Mouse (Mus musculus) embryonic facial prominence, embryonic 12.5 days (tissue): ENCODE results near the gene Dtx4. TPM values are rescaled to one million over a fixed set of nuclear protein-coding genes. Genes with fewer than 3 reads are reported as not detected.

Experiments
- ATAC-seq: fragments of 200-750 bp; cut with Nextera tagmentation; 2 replicates; pipeline ENCODE4 v1.8.0; 2017; ENCODE audit not compliant: insufficient number of reproducible peaks, insufficient read depth, low FRiP score, low TSS enrichment
- H3K27ac ChIP-seq: fragments of 300-500 bp; sonication (generic); 2 replicates; pipeline ENCODE4 v1.5.1; 2016; ENCODE audit warnings: mild to moderate bottlenecking
- H3K27me3 ChIP-seq: fragments of 300-500 bp; sonication (generic); 2 replicates; pipeline ENCODE4 v1.6.1; 2016; ENCODE audit warnings: mild to moderate bottlenecking, moderate library complexity
- H3K36me3 ChIP-seq: fragments of 300-500 bp; sonication (generic); 2 replicates; pipeline ENCODE4 v1.6.1; 2016; ENCODE audit warnings: mild to moderate bottlenecking
- H3K4me1 ChIP-seq: fragments of 300-500 bp; sonication (generic); 2 replicates; pipeline ENCODE4 v1.6.1; 2016
- H3K4me2 ChIP-seq: fragments of 300-500 bp; sonication (generic); replicated peaks from 2 replicates; pipeline ENCODE4 v1.6.1; 2016; ENCODE audit warnings: mild to moderate bottlenecking, moderate library complexity
- H3K4me3 ChIP-seq: fragments of 300-500 bp; sonication (generic); 2 replicates; pipeline ENCODE4 v1.5.1; 2016; ENCODE audit warnings: mild to moderate bottlenecking
- H3K9ac ChIP-seq: fragments of 300-500 bp; sonication (generic); 2 replicates; pipeline ENCODE4 v1.6.1; 2016; ENCODE audit warnings: mild to moderate bottlenecking, moderate library complexity
- H3K9me3 ChIP-seq: fragments of 300-500 bp; sonication (generic); 2 replicates; pipeline ENCODE4 v1.6.1; 2016; ENCODE audit warnings: mild to moderate bottlenecking, moderate library complexity
- WGBS: fragments of 180-500 bp; shearing (Covaris S2); methylation state at CpG from one replicate; pipeline ENCODE4 v1.1.7; 2016; 5-methylcytosine and 5-hydroxymethylcytosine counted together
- polyA plus RNA-seq: library from polyadenylated mRNA; unstranded; fragments of >200 nt; fragmentation: Nextera tagmentation; extraction: Ambion mirVana; gene quantifications from 2 replicates; pipeline ENCODE4 v1.2.1, GENCODE M21; 2016

Gene Dtx4
- polyA plus RNA-seq, 1 experiment from 2014 or later = 13.2 TPM

GRCm38 (mm10) chr19:12433033-12433432, 68.2 kb downstream of the Dtx4 start:
- no peak overlapping the region for H3K4me3 ChIP-seq
- 7% methylated on average over 2 of the region's 2 CpGs for WGBS
- no peaks in the 10 kb centered on the region for H3K9me3 ChIP-seq
- no peak for ATAC-seq
- no peak overlapping the region for H3K4me2 ChIP-seq
- no peak overlapping the region for H3K9ac ChIP-seq
- H3K27me3 ChIP-seq = no peaks in the 10 kb centered on the region
- no peaks in the 10 kb centered on the region for H3K36me3 ChIP-seq
- no peak overlapping the region for H3K27ac ChIP-seq
- no peaks in the 10 kb centered on the region for H3K4me1 ChIP-seq

GRCm38 (mm10) chr19:12427605-12428004, 73.6 kb downstream of the Dtx4 start, which contains the start of gene Pfpl:
TSS of gene Pfpl (plus strand) at chr19:12427905.
- no peaks in the 10 kb centered on the region for H3K27me3 ChIP-seq
- no peaks in the 10 kb centered on the region for H3K4me1 ChIP-seq
- no peaks in the 10 kb centered on the region for H3K36me3 ChIP-seq
- no peak within 1 kb of the TSS for H3K4me3 ChIP-seq
- no peak within 1 kb of the TSS for H3K27ac ChIP-seq
- no peak for ATAC-seq
- WGBS = 94% methylated on average over 6 of the region's 6 CpGs
- H3K9ac ChIP-seq = no peak within 1 kb of the TSS
- no peak within 1 kb of the TSS for H3K4me2 ChIP-seq
- H3K9me3 ChIP-seq = no peaks in the 10 kb centered on the region

DNA sequence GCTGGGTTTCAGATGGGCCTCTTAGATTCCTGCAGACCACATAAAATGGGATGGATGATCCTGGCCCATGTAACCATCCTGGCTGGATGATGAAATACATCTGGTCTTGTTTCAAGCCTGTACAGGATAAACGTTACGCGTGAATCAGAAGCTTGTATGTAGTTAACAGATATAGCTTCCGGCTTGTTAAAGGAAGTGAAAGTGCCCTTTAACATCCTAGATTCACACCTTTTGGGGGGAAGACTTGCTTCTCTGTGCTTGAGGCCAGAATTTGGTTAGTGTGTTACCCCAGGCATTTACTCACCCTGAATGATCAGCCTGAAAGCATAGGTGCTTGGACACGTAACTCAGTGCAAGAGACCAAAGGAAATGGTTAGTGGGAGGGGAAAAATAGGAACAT, 74.2 kb downstream of the Dtx4 start:
- Histone ChIP-seq H3K9me3 (no peaks in the 10 kb centered on the region), H3K4me3 (no peak overlapping the region)
- ATAC-seq = no peak

GRCm38 (mm10) chr19:12421680-12422079, 79.6 kb downstream of the Dtx4 start:
- Histone ChIP-seq H3K27me3 (no peaks in the 10 kb centered on the region), H3K4me1 (no peaks in the 10 kb centered on the region), H3K27ac (no peak overlapping the region), H3K4me3 (no peak overlapping the region), H3K4me2 (no peak overlapping the region), H3K9ac (no peak overlapping the region), H3K9me3 (no peaks in the 10 kb centered on the region), H3K36me3 (no peaks in the 10 kb centered on the region)
- no peak for ATAC-seq
- WGBS = 74% methylated on average over 1 of the region's 1 CpGs

More for the DNA sequence above, 74.2 kb downstream of the Dtx4 start:
- H3K4me1 ChIP-seq = no peaks in the 10 kb centered on the region
- no peak overlapping the region for H3K4me2 ChIP-seq
- 84% methylated on average over 5 of the region's 5 CpGs for WGBS
- H3K9ac ChIP-seq = no peak overlapping the region
- H3K27me3 ChIP-seq = no peaks in the 10 kb centered on the region
- H3K27ac ChIP-seq = no peak overlapping the region
- no peaks in the 10 kb centered on the region for H3K36me3 ChIP-seq

- H3K4me2 ChIP-seq = no peak overlapping the region
- H3K36me3 ChIP-seq = no peaks in the 10 kb centered on the region
- no peaks in the 10 kb centered on the region for H3K4me1 ChIP-seq
- H3K4me3 ChIP-seq = no peak overlapping the region
- H3K27ac ChIP-seq = no peak overlapping the region
- no peaks in the 10 kb centered on the region for H3K27me3 ChIP-seq
- WGBS = 79% methylated on average over 6 of the region's 6 CpGs
- no peak overlapping the region for H3K9ac ChIP-seq
- no peak for ATAC-seq
- H3K9me3 ChIP-seq = no peaks in the 10 kb centered on the region
Measured at GRCm38 (mm10) chr19:12420555-12420954, 80.7 kb downstream of the Dtx4 start.

GRCm38 (mm10) chr19:12418312-12418711, 82.9 kb downstream of the Dtx4 start:
- Histone ChIP-seq H3K36me3 (no peaks in the 10 kb centered on the region), H3K27ac (no peak overlapping the region), H3K4me3 (no peak overlapping the region), H3K27me3 (no peaks in the 10 kb centered on the region), H3K9ac (no peak overlapping the region), H3K4me1 (no peaks in the 10 kb centered on the region), H3K9me3 (no peaks in the 10 kb centered on the region), H3K4me2 (no peak overlapping the region)
- ATAC-seq = no peak
- WGBS = 88% methylated on average over 3 of the region's 3 CpGs

- no peak within 1 kb of the TSS for H3K4me2 ChIP-seq
- no peak within 1 kb of the TSS for H3K27ac ChIP-seq
- no peaks in the 10 kb centered on the region for H3K9me3 ChIP-seq
Measured at GRCm38 (mm10) chr19:12417361-12417760, 83.9 kb downstream of the Dtx4 start, which contains the start of gene Olfr1441. TSS of gene Olfr1441 (plus strand) at chr19:12417433.

More at GRCm38 (mm10) chr19:12417361-12417760, 83.9 kb downstream of the Dtx4 start, which contains the start of gene Olfr1441:
- H3K4me3 ChIP-seq = no peak within 1 kb of the TSS
- no peak for ATAC-seq
- H3K27me3 ChIP-seq = no peaks in the 10 kb centered on the region
- no peaks in the 10 kb centered on the region for H3K4me1 ChIP-seq
- no peaks in the 10 kb centered on the region for H3K36me3 ChIP-seq
- H3K9ac ChIP-seq = no peak within 1 kb of the TSS

Other genes starting within 250 kb of the Dtx4 start
- not detected in 2 replicates for gene Olfr235, start 240.4 kb downstream of the Dtx4 start, polyA plus RNA-seq
- gene Olfr1434, start 221.6 kb downstream of the Dtx4 start, polyA plus RNA-seq = 0.08 TPM in 1 of 2 replicates, not detected in the other
- not detected in 2 replicates for gene Olfr1436, start 202.3 kb downstream of the Dtx4 start, polyA plus RNA-seq
- gene Olfr1437, start 176.4 kb downstream of the Dtx4 start, polyA plus RNA-seq = not detected in 2 replicates
- not detected in 2 replicates for gene Olfr1438-ps1, start 165.5 kb downstream of the Dtx4 start, polyA plus RNA-seq
- not detected in 2 replicates for gene Olfr1440, start 114.2 kb downstream of the Dtx4 start, polyA plus RNA-seq
- not detected in 2 replicates for gene Olfr1441, start 84.0 kb downstream of the Dtx4 start, polyA plus RNA-seq
- gene Pfpl, start 73.5 kb downstream of the Dtx4 start, polyA plus RNA-seq = not detected in 2 replicates
- gene Mpeg1, start 40.7 kb downstream of the Dtx4 start, polyA plus RNA-seq = 0.41 and 0.49 TPM in 2 replicates
- 21.6 and 23.4 TPM in 2 replicates for gene Fam111a, start 44.3 kb upstream of the Dtx4 start, polyA plus RNA-seq
- 0.06 and 0.10 TPM in 2 replicates for gene Gm4952, start 98.5 kb upstream of the Dtx4 start, polyA plus RNA-seq
- gene Glyat, start 131.9 kb upstream of the Dtx4 start, polyA plus RNA-seq = not detected in 2 replicates
- not detected in 2 replicates for gene Olfr1442, start 169.0 kb upstream of the Dtx4 start, polyA plus RNA-seq
- gene Olfr1443, start 176.7 kb upstream of the Dtx4 start, polyA plus RNA-seq = not detected in 2 replicates
- gene Keg1, start 194.3 kb upstream of the Dtx4 start, polyA plus RNA-seq = not detected in 2 replicates